Mouse (Mus musculus): ENCODE data around the gene Ttl. TPM values are rescaled to one million over a fixed set of nuclear protein-coding genes. Genes with fewer than 3 reads are reported as not detected.

The Ttl gene
- polyA plus RNA-seq, 1 experiment from 2014 or later: 34.2 TPM

DNA sequence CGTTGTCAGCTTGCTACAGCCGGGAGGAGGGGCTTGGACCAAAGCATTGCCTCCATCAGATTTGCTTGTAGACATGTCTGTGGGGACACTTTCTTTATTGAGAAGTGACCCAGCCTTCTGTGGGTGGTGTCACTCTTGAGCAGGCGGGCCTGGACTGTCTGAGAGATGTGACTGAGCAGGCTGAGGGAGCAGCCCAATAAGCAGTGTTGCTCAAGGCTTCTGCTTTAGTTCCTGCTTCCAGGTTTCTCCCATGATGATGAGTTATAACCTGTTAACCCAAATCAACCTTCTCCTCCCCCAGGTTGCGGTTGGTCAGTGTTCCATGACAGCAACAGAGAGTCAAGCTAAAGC, 18.9 kb upstream of the Ttl start:
- Histone ChIP-seq H3K4me1 (ENCODE audit: control insufficient read depth, insufficient read depth, low read length) (no peaks in the 10 kb centered on the region), H3K4me3 (ENCODE audit: low read depth, low read length) (no peak overlapping the region), H3K9me3 (replicated peaks; ENCODE audit: control insufficient read depth, low read length, poor library complexity, severe bottlenecking) (no peaks in the 10 kb centered on the region), H3K27me3 (ENCODE audit: control insufficient read depth, insufficient read depth, low read depth, low read length) (no peaks in the 10 kb centered on the region), H3K36me3 (ENCODE audit: control insufficient read depth, insufficient read depth, low read length) (no peaks in the 10 kb centered on the region), H3K4me2 (ENCODE audit: low read length) (no peak overlapping the region), H3K27ac (ENCODE audit: low read length) (no peak overlapping the region), H3K9ac (ENCODE audit: low read depth, low read length) (no peak overlapping the region)
- no peak for ATAC-seq
- 88% methylated on average over 4 of the region's 4 CpGs for WGBS

DNA sequence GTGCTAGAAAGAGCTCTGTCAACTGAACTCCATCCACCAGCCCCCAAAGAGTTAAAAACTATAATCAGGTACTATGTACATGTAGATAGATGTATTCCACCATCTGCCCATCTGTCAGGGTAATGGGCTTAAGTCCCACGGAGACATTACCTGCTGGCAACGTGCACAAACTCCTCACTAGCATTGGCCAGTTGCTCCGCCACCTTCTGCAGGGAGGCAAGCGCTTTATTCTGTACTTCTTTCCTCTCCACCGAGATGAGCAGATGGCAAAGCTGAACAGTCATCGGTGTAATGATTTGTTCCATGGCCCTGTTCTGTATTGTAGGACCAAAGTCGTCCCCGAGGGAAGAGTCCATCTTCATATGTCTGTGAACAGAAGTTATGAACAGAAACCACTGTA, 17.9 kb upstream of the Ttl start, which contains the start of gene Vinac1:
Gene Vinac1 (minus strand): TSS at position 362 of the 400 bp plus-strand sequence.
- no peak for ATAC-seq
- H3K27me3 ChIP-seq (ENCODE audit: control insufficient read depth, insufficient read depth, low read depth, low read length): no peaks in the 10 kb centered on the region
- no peak within 1 kb of the TSS for H3K9ac ChIP-seq (ENCODE audit: low read depth, low read length)
- no peak within 1 kb of the TSS for H3K27ac ChIP-seq (ENCODE audit: low read length)
- no peaks in the 10 kb centered on the region for H3K9me3 ChIP-seq (replicated peaks; ENCODE audit: control insufficient read depth, low read length, poor library complexity, severe bottlenecking)
- no peaks in the 10 kb centered on the region for H3K4me1 ChIP-seq (ENCODE audit: control insufficient read depth, insufficient read depth, low read length)
- no peak within 1 kb of the TSS for H3K4me3 ChIP-seq (ENCODE audit: low read depth, low read length)
- no peak within 1 kb of the TSS for H3K4me2 ChIP-seq (ENCODE audit: low read length)
- no peaks in the 10 kb centered on the region for H3K36me3 ChIP-seq (ENCODE audit: control insufficient read depth, insufficient read depth, low read length)
- WGBS: 81% methylated on average over 8 of the region's 8 CpGs

DNA sequence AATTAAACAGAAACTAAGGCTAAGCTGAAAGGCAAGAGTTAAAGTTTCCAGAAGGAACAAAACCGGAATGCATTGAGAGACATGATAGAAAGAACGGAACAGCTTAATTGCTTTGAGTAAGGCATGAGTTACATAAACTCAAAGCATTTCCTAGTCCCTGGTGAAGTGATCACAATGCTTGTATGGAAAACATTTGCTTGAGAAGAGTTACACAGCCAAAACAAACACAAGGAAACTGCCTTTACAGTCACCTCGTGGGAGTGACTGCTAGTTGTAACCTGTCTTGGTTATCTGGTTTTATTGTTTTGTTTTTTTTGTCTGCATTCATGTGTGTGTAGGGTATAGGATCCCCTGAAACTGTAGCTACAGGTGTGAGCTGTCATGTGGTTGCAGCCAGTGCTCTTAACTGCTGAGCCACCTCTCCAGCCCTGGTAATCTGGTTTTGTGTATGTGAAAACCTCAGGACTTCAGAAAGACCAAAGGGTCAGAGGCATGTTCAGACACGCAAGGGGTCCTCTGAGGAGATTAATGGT, 13.2 kb upstream of the Ttl start:
- Histone ChIP-seq H3K9ac (ENCODE audit: low read depth, low read length) (no peak overlapping the region), H3K4me2 (ENCODE audit: low read length) (no peak overlapping the region), H3K4me3 (ENCODE audit: low read depth, low read length) (no peak overlapping the region), H3K36me3 (ENCODE audit: control insufficient read depth, insufficient read depth, low read length) (no peaks in the 10 kb centered on the region), H3K4me1 (ENCODE audit: control insufficient read depth, insufficient read depth, low read length) (no peaks in the 10 kb centered on the region), H3K9me3 (replicated peaks; ENCODE audit: control insufficient read depth, low read length, poor library complexity, severe bottlenecking) (no peaks in the 10 kb centered on the region), H3K27me3 (ENCODE audit: control insufficient read depth, insufficient read depth, low read depth, low read length) (no peaks in the 10 kb centered on the region), H3K27ac (ENCODE audit: low read length) (no peak overlapping the region)
- no peak for ATAC-seq
- WGBS: 84% methylated on average over 4 of the region's 4 CpGs

GRCm38 (mm10) chr2:129055741-129056140, 10.0 kb upstream of the Ttl start:
- H3K4me2 ChIP-seq (ENCODE audit: low read length): no peak overlapping the region
- H3K9ac ChIP-seq (ENCODE audit: low read depth, low read length): no peak overlapping the region
- H3K9me3 ChIP-seq (replicated peaks; ENCODE audit: control insufficient read depth, low read length, poor library complexity, severe bottlenecking): no peaks in the 10 kb centered on the region
- no peak overlapping the region for H3K27ac ChIP-seq (ENCODE audit: low read length)
- H3K36me3 ChIP-seq (ENCODE audit: control insufficient read depth, insufficient read depth, low read length): no peaks in the 10 kb centered on the region
- no peak for ATAC-seq
- no peaks in the 10 kb centered on the region for H3K27me3 ChIP-seq (ENCODE audit: control insufficient read depth, insufficient read depth, low read depth, low read length)
- no peaks in the 10 kb centered on the region for H3K4me1 ChIP-seq (ENCODE audit: control insufficient read depth, insufficient read depth, low read length)
- WGBS: 95% methylated on average over 6 of the region's 6 CpGs
- H3K4me3 ChIP-seq (ENCODE audit: low read depth, low read length): no peak overlapping the region

- no peaks in the 10 kb centered on the region for H3K36me3 ChIP-seq (ENCODE audit: control insufficient read depth, insufficient read depth, low read length)
- 41% methylated on average over 9 of the region's 9 CpGs for WGBS
- no peak overlapping the region for H3K4me3 ChIP-seq (ENCODE audit: low read depth, low read length)
- no peaks in the 10 kb centered on the region for H3K9me3 ChIP-seq (replicated peaks; ENCODE audit: control insufficient read depth, low read length, poor library complexity, severe bottlenecking)
- no peaks in the 10 kb centered on the region for H3K4me1 ChIP-seq (ENCODE audit: control insufficient read depth, insufficient read depth, low read length)
- no peak overlapping the region for H3K4me2 ChIP-seq (ENCODE audit: low read length)
- H3K27me3 ChIP-seq (ENCODE audit: control insufficient read depth, insufficient read depth, low read depth, low read length): no peaks in the 10 kb centered on the region
- no peak overlapping the region for H3K27ac ChIP-seq (ENCODE audit: low read length)
- no peak overlapping the region for H3K9ac ChIP-seq (ENCODE audit: low read depth, low read length)
- no peak for ATAC-seq
Observed at GRCm38 (mm10) chr2:129056597-129056996, 9.1 kb upstream of the Ttl start.

- H3K36me3 ChIP-seq (ENCODE audit: control insufficient read depth, insufficient read depth, low read length): no peaks in the 10 kb centered on the region
- H3K27me3 ChIP-seq (ENCODE audit: control insufficient read depth, insufficient read depth, low read depth, low read length): no peaks in the 10 kb centered on the region
- no peak for ATAC-seq
- H3K9ac ChIP-seq (ENCODE audit: low read depth, low read length): no peak overlapping the region
- no peaks in the 10 kb centered on the region for H3K9me3 ChIP-seq (replicated peaks; ENCODE audit: control insufficient read depth, low read length, poor library complexity, severe bottlenecking)
- no peak overlapping the region for H3K4me2 ChIP-seq (ENCODE audit: low read length)
- 96% methylated on average over 8 of the region's 8 CpGs for WGBS
- no peak overlapping the region for H3K27ac ChIP-seq (ENCODE audit: low read length)
- no peak overlapping the region for H3K4me3 ChIP-seq (ENCODE audit: low read depth, low read length)
- H3K4me1 ChIP-seq (ENCODE audit: control insufficient read depth, insufficient read depth, low read length): no peaks in the 10 kb centered on the region
Observed at GRCm38 (mm10) chr2:129057256-129057655, 8.5 kb upstream of the Ttl start.

DNA sequence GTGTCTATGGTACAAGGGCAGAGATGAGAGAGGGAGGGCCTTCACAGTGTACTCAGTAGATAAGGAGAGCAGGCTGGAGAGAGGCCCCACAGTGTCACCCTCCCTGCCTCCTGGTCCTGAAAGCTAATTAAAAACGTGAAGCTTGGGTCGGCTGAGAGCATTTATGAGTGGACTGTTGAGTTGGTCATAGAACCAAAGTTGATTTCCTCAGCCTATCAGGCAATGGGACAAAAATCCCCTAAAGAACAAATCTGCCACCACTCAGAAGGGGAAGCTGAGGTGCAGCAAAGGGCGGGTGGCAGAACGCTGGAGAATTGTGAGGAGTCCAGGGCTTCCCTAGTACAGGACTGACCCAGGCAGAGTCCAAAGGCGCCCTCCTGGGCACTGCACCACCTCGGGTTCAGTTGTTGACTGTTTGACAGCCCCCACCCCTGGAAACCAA, 7.8 kb upstream of the Ttl start:
- Histone ChIP-seq H3K9ac (ENCODE audit: low read depth, low read length) (no peak overlapping the region), H3K4me3 (ENCODE audit: low read depth, low read length) (no peak overlapping the region), H3K4me1 (ENCODE audit: control insufficient read depth, insufficient read depth, low read length) (no peaks in the 10 kb centered on the region), H3K36me3 (ENCODE audit: control insufficient read depth, insufficient read depth, low read length) (no peaks in the 10 kb centered on the region), H3K27me3 (ENCODE audit: control insufficient read depth, insufficient read depth, low read depth, low read length) (no peaks in the 10 kb centered on the region), H3K27ac (ENCODE audit: low read length) (no peak overlapping the region), H3K9me3 (replicated peaks; ENCODE audit: control insufficient read depth, low read length, poor library complexity, severe bottlenecking) (no peaks in the 10 kb centered on the region), H3K4me2 (ENCODE audit: low read length) (no peak overlapping the region)
- no peak for ATAC-seq
- WGBS: 84% methylated on average over 6 of the region's 6 CpGs

DNA sequence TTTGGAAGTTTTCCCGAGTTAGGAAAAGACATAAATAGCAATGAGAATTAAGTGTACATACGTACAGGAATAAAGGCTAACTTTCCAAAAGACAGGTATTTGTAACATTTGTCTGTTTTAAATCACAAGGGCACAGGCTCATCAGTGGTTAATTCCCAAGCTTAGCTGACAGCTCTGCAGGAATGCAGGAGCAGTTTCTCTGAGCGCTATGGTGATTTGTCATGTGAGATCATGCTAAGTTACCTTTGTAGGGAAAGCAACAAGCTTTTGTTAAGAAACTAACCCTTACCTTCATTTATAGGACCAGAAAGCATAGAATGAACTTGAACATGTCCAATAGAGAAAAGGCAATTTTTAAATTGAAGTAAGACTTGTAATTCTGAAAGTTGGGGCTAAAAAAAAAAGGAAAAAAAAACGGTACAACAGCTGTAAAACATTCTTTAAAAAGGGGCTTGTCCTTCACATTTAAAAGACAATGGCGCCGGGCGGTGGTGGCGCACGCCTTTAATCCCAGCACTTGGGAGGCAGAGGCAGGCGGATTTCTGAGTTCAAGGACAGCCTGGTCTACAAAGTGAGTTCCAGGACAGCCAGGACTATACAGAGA, 4.2 kb upstream of the Ttl start:
- H3K9me3 ChIP-seq (replicated peaks; ENCODE audit: control insufficient read depth, low read length, poor library complexity, severe bottlenecking): no peaks in the 10 kb centered on the region
- 80% methylated on average over 10 of the region's 10 CpGs for WGBS
- peaks cover 6% of the 10 kb centered on the region; the same call in 1 of the 2 replicates for H3K4me1 ChIP-seq (ENCODE audit: control insufficient read depth, insufficient read depth, low read length)
- no peaks in the 10 kb centered on the region for H3K36me3 ChIP-seq (ENCODE audit: control insufficient read depth, insufficient read depth, low read length)
- no peak overlapping the region for H3K4me2 ChIP-seq (ENCODE audit: low read length)
- no peak overlapping the region for H3K9ac ChIP-seq (ENCODE audit: low read depth, low read length)
- no peak for ATAC-seq
- no peak overlapping the region for H3K4me3 ChIP-seq (ENCODE audit: low read depth, low read length)
- no peak overlapping the region for H3K27ac ChIP-seq (ENCODE audit: low read length)
- H3K27me3 ChIP-seq (ENCODE audit: control insufficient read depth, insufficient read depth, low read depth, low read length): no peaks in the 10 kb centered on the region

DNA sequence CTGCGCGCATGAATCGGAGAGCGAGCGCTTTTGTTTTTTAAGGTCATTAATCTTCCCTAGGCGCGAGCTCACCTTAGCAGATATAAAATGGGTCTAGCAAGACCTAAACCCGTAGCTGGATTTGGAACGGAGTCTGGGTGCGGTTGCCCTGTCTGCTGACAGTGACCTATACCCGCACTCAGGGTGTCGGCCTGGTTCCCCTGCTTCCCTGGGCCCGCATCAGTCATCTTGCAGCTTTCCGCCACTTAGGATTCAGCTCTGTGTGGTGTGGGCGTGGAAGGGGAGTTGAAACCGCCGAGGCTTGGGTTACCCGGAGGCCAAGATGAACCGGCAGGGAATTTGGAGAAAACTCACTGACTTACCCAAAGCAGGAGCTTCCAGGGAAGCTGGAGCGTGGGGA, 584 bp downstream of the Ttl start:
- H3K9me3 ChIP-seq (replicated peaks; ENCODE audit: control insufficient read depth, low read length, poor library complexity, severe bottlenecking): no peaks in the 10 kb centered on the region
- peak overlapping the region; percentile 88 for H3K27ac ChIP-seq (ENCODE audit: low read length)
- peak overlapping the region; percentile 68 for H3K4me2 ChIP-seq (ENCODE audit: low read length)
- under 1% methylated on average over 20 of the region's 20 CpGs for WGBS
- ATAC-seq: peak; percentile 88
- no peaks in the 10 kb centered on the region for H3K27me3 ChIP-seq (ENCODE audit: control insufficient read depth, insufficient read depth, low read depth, low read length)
- peak overlapping the region; percentile 94 for H3K9ac ChIP-seq (ENCODE audit: low read depth, low read length)
- peak overlapping the region; percentile 89 for H3K4me3 ChIP-seq (ENCODE audit: low read depth, low read length)
- H3K4me1 ChIP-seq (ENCODE audit: control insufficient read depth, insufficient read depth, low read length): peaks cover 31% of the 10 kb centered on the region
- peaks cover 4% of the 10 kb centered on the region; the same call in 1 of the 2 replicates for H3K36me3 ChIP-seq (ENCODE audit: control insufficient read depth, insufficient read depth, low read length)

Data from midbrain, embryonic 16.5 days (tissue).